Mouse (Mus musculus): ENCODE data around the gene Vamp8.

The Vamp8 gene

DNA sequence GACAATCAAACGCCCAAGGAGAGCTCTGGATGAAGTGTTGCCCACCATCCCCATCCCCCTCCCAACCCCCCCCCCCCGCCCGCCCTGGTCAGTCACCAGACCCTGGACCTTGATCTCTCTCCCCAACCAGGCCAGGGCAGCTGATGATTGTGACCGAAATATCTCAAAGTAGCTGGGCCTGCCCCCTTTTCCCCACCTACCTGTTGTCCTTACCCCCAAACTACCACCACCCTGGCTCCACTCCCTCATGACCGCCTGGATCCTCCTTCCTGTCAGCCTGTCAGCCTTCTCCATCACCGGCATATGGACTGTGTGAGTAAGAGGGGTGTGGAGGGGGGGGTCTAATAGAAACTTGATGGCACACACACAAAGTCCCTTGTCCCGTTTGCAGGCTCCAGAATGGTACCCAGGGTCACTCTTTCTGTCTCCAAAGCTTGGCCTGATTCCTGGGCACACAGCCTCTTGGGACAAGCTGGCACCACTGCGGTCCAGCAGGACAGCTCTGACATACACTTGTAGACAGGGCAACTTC lies 34.4 kb downstream of the Vamp8 start:
- in situ Hi-C loops (cut with MboI; ENCODE audit: unreplicated experiment in 2 of 2): no loop called here

DNA sequence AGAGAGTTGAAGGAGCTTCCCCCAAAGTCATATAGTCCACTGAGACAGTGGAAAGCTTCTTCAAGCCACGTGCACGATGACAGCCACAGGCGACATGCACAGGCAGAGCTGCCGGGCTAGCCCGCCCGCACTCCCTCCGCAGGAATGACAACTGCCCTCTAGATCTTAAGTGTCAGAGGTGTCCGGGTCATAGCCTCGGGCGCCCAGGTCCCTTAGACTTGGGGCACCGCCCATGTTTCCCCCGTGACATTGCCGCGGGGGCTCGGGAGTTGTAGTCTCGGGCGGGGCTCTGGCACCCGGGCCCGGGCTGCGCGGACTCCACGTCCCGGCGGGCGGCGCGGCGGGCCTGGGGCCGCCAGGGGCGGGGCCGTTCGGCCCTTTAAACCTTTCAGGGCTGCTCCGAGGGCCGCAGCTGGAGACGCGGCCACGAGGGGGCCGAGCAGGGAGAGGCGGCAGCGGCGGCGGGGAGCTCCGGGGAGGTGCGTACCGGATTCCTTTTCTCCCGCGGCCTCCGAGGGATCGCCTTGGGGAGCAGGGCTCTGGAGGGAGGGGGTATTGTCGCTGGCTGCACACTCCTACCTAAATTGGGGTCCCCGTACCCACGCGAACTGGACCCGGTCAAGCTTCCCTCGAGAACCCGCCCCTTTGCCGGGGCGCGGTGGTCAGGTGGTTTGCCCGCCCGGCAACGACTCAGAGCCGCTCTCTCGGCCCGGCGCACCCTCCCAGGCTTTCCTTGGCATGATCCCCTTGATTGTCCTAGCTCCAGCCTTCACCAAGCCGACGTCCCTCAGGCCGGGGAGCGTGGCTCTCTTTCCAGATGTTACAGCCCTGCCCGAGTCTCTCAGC lies 35.2 kb downstream of the Vamp8 start, which contains the start of gene Tmem150a:
Gene Tmem150a (plus strand): TSS at position 382 of the 846 bp plus-strand sequence.
- in situ Hi-C loops (cut with MboI; ENCODE audit: unreplicated experiment in 2 of 2): no loop called here

DNA sequence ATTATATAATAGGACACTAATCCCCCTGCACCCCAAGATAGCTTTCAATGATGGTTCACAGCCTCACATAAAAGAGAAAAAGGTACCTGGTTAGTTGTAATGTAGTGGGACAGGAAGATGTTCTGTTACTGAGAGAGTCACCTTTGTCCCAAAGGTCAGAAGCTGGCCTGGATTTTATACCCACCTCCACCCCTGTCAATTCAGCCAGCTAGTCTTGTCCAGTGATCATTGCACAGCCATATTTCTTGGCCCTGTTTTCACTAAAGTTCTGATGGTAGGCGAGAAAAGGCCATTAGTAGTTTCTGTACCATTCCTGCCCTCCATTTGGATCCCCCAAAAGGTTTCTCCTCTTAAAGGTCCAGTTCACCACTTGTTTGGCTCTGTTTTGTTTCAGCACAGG lies 36.5 kb downstream of the Vamp8 start:
- in situ Hi-C loops (cut with MboI; ENCODE audit: unreplicated experiment in 2 of 2): no loop called here

DNA sequence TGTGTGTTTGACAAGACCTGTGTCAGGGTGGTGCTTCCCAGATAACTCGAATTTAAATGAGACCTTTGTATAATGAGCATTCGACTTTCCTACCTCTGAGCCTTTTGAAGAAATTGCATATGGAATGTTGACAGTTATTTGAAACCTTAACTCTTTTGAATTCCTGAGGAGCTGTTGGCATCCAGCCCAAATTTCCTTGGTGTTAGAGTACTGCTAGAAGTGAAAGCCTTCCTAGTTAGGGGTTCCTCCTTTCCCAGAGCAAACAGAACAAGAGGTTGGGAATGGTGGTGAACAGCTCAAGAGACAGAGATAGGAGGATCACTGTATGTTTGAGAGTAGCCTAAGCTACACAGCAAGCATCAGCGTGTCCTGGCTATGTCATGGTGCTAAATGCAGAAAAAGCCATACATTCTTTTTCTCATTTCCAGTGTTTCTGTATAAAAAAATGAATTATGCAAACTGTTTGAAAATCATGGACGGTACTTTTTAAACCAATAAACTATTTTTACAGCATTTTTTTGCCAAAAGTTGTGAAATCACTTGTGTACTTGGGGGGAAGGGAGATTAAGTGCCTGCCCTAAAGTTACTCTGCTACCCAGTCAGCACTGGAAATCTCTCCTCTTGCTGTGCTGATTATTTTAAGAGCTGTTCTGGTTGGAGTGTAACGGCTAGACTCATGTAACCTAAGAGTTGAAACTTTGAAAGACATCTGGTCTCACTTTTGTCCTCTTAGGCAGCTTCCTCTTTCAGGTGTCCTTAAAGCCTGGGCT lies 37.7 kb downstream of the Vamp8 start:
- in situ Hi-C loops (cut with MboI; ENCODE audit: unreplicated experiment in 2 of 2): no loop called here

DNA sequence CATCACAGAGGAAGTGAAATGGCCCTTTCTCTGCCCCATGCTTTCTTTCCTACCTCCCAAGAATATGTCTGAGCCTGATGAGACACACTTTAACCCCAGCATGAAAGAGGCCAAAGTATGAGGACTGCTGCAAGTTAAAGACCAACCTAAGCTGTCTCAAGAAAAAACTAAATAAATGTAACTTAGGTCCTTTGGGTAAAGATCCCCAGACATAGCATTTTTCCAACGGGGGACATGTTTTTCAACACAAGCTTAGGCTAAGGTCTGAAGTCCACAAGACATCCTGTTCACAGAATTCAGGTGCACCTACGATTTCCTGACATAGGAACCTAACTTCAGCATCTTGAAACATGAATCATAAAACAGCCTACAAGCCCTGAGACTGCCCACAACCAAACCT lies 40.3 kb downstream of the Vamp8 start:
- in situ Hi-C loops (cut with MboI; ENCODE audit: unreplicated experiment in 2 of 2): no loop called here

DNA sequence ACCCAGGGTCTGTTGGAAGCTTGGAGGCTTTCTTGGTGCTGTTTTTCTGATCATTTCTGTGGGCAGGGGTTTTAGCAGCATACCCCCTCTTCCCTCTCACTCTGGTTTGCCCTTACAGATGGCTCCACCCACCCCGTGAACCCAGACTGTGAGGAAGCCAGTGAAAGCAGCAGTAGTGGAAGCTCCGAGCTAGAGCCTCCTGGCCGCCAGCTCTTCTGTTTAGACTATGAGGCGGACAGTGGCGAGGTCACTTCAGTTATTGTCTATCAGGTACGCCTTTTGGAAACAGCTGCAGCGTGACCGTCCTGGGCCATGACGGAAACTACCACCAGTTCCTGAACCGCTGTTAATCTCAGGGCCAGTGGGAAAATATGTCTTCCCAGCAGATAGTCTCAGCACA lies 42.1 kb downstream of the Vamp8 start:
- in situ Hi-C loops (cut with MboI; ENCODE audit: unreplicated experiment in 2 of 2): no loop called here

DNA sequence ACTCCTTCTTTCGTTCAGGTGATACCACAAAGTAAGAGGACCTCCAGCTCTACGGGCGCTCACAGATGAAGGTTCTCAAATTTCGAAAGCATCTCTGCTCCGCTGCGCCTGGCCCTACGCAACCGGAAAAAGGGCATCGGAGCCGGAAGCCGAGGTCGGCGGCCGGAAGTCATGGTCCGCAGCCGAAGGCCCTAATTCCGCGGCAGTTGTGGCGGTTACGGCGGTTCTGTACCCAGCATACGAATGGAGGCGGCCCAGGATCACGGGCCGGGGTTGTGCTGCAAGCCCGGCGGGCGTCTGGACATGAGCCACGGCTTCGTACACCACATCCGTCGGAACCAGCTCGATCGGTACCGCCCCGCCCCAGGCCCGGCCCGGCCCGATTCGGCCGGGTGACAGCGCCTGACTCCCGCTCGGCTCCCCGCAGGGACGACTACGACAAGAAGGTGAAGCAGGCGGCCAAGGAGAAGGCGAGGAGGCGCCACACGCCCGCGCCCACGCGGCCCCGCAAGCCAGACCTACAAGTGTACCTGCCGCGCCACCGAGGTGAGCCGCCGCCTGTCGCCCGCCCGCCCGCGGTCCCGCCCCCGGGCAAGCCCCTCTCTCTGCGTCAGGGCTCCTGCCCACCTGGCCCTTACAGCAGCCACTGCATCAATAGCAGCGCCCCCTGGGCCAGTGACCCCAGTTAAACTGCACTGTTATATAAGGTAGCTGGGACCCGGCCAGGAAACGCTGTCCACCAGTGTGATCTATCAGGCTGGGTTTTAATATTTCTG lies 43.1 kb downstream of the Vamp8 start, which contains the start of gene 0610030E20Rik:
Gene 0610030E20Rik (plus strand): TSS at position 152 of the 776 bp plus-strand sequence.
- in situ Hi-C loops (cut with MboI; ENCODE audit: unreplicated experiment in 2 of 2): no loop called here

DNA sequence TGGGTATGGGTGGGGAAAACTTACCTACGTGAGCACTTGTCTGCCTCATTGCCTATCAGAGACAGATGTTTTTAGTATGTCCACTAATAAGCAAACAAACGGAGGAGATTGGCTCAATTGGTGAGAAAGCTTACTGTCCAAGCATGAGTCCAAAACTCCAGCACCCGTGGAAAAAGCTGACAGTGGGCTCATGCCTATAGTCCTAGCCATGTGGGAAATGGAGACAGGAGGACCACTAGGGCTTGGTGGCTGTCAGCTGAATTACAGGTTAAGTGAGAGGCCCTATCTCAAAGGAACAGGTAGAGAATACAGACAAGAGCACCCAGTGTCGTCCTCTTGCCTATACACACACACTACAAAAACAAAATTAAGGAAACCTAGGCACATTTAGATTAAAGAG lies 44.2 kb downstream of the Vamp8 start:
- in situ Hi-C loops (cut with MboI; ENCODE audit: unreplicated experiment in 2 of 2): no loop called here

DNA sequence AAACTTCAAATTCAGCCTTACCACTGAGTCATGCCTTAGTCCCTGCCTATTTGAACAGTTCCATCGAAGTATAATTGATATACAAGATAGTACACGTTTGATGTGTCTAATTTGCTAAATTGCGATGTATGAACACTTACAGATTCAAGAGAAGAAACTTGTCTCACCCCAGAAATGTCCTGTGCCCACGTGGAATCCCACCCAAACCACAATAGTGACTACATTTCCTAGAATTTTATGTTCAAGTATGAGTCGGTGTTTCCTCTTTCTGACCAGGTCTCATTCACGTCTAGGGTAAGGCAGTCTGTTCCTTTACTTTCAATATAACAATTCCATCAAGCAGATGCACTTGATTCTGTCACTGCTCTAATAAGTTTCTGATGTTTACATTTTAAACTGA lies 44.9 kb downstream of the Vamp8 start:
- in situ Hi-C loops (cut with MboI; ENCODE audit: unreplicated experiment in 2 of 2): no loop called here

DNA sequence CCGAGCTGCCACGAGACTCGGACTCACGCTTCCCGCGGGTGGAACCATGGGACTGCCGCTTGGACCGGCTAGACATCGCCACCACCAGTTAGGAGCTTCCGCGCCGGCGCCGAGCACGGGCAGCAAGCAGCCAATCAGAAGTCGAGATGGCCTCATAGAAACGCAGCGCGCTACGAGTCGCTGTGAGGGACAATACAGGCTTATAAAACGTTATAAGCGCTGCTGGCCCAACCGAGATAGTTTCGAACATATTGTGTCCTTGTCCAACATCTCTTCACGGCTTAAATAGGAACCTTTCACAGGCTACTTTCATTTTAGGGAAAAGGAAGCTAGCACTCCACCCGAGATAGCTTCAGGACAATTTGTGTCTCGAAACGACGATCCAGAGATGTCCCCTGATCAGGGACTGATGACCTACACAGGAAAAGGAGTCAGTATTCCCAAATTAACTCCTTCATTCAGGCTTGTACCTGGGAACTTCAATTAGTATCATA lies 45.4 kb downstream of the Vamp8 start, which contains the start of gene Usp39:
Gene Usp39 (minus strand): TSS at position 111 of the 494 bp plus-strand sequence.
- in situ Hi-C loops (cut with MboI; ENCODE audit: unreplicated experiment in 2 of 2): no loop called here

DNA sequence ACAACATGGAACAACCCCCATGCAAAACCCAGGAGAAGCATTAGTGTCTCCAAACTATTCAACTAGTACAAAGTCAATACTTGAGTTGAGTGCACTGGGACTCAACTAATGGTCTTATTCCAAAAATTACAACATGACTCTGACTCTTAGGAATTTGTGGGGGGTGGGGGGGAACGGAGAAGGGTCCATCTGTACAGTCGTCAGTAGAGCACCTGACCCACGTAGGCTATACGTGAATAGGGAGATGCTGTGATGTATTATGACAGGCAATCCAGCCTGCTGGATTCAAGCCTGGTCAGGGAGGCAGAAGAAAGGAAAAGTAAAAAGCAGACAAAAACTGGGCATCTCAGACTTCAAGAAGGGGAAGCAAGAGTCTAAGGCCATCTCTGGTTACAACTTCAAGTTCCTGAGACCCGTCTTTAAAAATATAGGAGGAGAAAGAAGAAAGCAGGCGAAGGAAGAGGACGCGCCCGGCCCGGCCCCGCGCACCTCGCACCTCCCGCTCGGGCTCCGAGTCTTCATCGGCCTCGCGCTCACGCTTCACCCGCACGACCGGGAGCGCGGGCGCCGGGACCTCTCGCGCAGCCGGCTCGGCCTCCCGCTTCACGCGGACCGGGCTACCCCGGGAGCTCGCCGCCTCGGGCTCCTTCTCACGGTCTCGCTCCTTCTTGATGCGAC lies 46.0 kb downstream of the Vamp8 start:
- in situ Hi-C loops (cut with MboI; ENCODE audit: unreplicated experiment in 2 of 2): no loop called here

DNA sequence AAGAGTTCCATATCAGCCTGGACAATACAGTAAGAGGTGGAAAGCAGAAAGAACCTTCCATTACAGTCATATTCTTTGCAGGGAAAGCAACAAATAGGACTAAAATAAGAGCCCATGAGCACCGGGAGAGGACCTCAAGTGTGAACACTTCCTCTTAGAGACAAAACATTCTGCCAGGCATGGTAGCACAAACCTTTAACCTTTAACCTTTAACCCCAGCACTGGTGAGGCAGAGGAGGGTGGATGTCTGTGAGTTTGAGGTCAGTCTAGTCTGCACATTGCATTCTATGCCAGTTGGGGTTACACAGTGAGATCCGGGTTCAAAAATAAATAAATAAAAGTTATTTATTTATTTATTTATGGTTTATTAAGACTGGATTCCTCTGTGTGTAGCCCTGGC lies 50.0 kb downstream of the Vamp8 start:
- in situ Hi-C loops (cut with MboI; ENCODE audit: unreplicated experiment in 2 of 2): no loop called here
